Mouse (Mus musculus) hindbrain, embryonic 14.5 days (tissue): Measurements from ENCODE around the gene Znhit1. TPM values are rescaled to one million over a fixed set of nuclear protein-coding genes. Genes with fewer than 3 reads are reported as not detected.

ENCODE experiments used
- ATAC-seq: fragments of 200-750 bp; cut with Nextera tagmentation; 2 replicates; pipeline ENCODE4 v1.8.0; 2017; ENCODE audit warnings: moderate number of reproducible peaks, mild to moderate bottlenecking, moderate TSS enrichment, moderate library complexity; ENCODE audit not compliant: low FRiP score
- DNase-seq: peaks from one replicate; pipeline ENCODE4 v3.0.0-alpha.2; 2015; ENCODE audit warnings: low spot score
- H3K27ac ChIP-seq: fragments of 300-500 bp; sonication (generic); 2 replicates; pipeline ENCODE4 v1.5.1; 2014; ENCODE audit warnings: mild to moderate bottlenecking, moderate library complexity
- H3K27me3 ChIP-seq: fragments of 300-500 bp; sonication (generic); 2 replicates; pipeline ENCODE4 v1.6.1; 2014; ENCODE audit warnings: mild to moderate bottlenecking, low read length, mixed read lengths; ENCODE audit not compliant: control insufficient read depth, insufficient read depth
- H3K36me3 ChIP-seq: fragments of 300-500 bp; sonication (generic); replicated peaks from 2 replicates; pipeline ENCODE4 v1.6.1; 2014; ENCODE audit not compliant: control insufficient read depth, insufficient read depth
- H3K4me1 ChIP-seq: fragments of 300-500 bp; sonication (generic); replicated peaks from 2 replicates; pipeline ENCODE4 v1.6.1; 2014; ENCODE audit warnings: antibody characterized with exemption, low read length, mixed read lengths; ENCODE audit not compliant: control insufficient read depth, insufficient read depth
- H3K4me2 ChIP-seq: fragments of 300-500 bp; sonication (generic); replicated peaks from 2 replicates; pipeline ENCODE4 v1.6.1; 2014; ENCODE audit warnings: mild to moderate bottlenecking, moderate library complexity
- H3K4me3 ChIP-seq: fragments of 300-500 bp; sonication (generic); replicated peaks from 2 replicates; pipeline ENCODE4 v1.5.1; 2014; ENCODE audit warnings: mild to moderate bottlenecking, low read length
- H3K9ac ChIP-seq: fragments of 300-500 bp; sonication (generic); 2 replicates; pipeline ENCODE4 v1.6.1; 2014
- H3K9me3 ChIP-seq: fragments of 300-500 bp; sonication (generic); 2 replicates; pipeline ENCODE4 v1.6.1; 2016; ENCODE audit warnings: low read length; ENCODE audit not compliant: control insufficient read depth
- WGBS: fragments of 180-500 bp; shearing (Covaris S2); extraction: QIAGEN DNeasy Blood & Tissue Kit; methylation state at CpG from one replicate; pipeline ENCODE4 v1.1.7; 2014; 5-methylcytosine and 5-hydroxymethylcytosine counted together
- microRNA counts: library from miRNA; unstranded; fragments of <30 nt; microRNA quantifications from one replicate; lab custom pipeline; 2016
- microRNA-seq: library from miRNA; unstranded; fragments of <30 nt; microRNA quantifications from one replicate; pipeline ENCODE4, GENCODE M21; 2016
- polyA plus RNA-seq: library from polyadenylated mRNA; unstranded; fragments of >200 nt; fragmentation: Nextera tagmentation; extraction: Ambion mirVana; gene quantifications from 2 replicates; pipeline ENCODE4 v1.2.1, GENCODE M21; 2014

The Znhit1 gene
- polyA plus RNA-seq, 1 experiment from 2014 or later = 121 TPM

DNA sequence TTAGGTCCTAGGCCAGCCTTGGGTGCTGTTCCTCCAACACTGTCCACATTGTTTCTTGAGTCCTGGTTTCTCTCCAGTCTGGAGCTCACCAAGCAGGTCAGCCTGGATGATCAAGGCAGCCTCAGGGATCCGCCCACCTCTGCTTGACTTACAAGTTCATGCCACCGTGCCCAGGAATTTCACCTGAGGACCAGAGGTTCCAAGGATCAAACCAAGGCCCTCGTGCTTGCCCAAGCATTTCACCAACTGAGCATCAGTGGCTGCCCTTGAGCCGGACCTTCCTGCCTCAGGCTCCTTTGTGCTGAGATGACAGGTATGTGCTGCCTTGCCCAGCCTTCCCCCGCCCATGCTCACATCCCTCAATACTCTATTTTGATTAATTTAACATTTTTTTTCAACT, 50.2 kb downstream of the Znhit1 start:
- 95% methylated on average over 5 of the region's 5 CpGs for WGBS

GRCm38 (mm10) chr5:136936750-136937149, 51.1 kb downstream of the Znhit1 start:
- Histone ChIP-seq H3K4me3 (no peak overlapping the region), H3K9ac (no peak overlapping the region), H3K9me3 (no peaks in the 10 kb centered on the region), H3K4me1 (no peaks in the 10 kb centered on the region), H3K4me2 (no peak overlapping the region), H3K27me3 (no peaks in the 10 kb centered on the region), H3K36me3 (no peaks in the 10 kb centered on the region), H3K27ac (no peak overlapping the region)
- WGBS = 87% methylated on average over 6 of the region's 6 CpGs
- ATAC-seq (no peak), DNase-seq (no peak)

More for the DNA sequence above, 50.2 kb downstream of the Znhit1 start:
- DNase-seq (no peak), ATAC-seq (no peak)
- Histone ChIP-seq H3K27me3 (no peaks in the 10 kb centered on the region), H3K9ac (no peak overlapping the region), H3K9me3 (no peaks in the 10 kb centered on the region), H3K4me3 (no peak overlapping the region), H3K36me3 (no peaks in the 10 kb centered on the region), H3K27ac (no peak overlapping the region), H3K4me1 (no peaks in the 10 kb centered on the region), H3K4me2 (no peak overlapping the region)

- no peak for ATAC-seq
- WGBS = 74% methylated on average over 7 of the region's 7 CpGs
Observed at GRCm38 (mm10) chr5:136935905-136936695, 51.7 kb downstream of the Znhit1 start.

DNA sequence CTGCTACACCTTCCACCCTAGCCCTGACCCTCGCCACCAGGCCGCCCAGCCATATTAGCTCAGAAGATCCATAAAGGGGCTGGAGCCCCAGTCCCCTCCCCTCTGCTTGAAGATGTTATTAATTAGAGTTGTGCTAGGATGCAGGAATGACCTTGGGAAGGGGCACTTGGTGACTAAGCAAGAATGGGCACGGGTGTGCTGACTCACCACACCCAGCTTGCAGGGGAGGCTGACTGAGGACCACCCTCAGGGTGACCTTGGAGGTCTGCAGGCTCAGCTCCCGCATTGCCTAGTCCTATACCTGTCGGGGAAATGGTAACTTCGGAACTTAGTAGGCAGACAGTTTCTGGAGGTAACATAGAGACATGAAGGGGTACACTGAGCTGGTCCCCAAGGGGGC, 53.9 kb downstream of the Znhit1 start:
- Histone ChIP-seq H3K36me3 (no peaks in the 10 kb centered on the region), H3K27me3 (no peaks in the 10 kb centered on the region), H3K27ac (no peak overlapping the region), H3K4me2 (no peak overlapping the region), H3K4me3 (no peak overlapping the region), H3K9ac (no peak overlapping the region), H3K4me1 (no peaks in the 10 kb centered on the region), H3K9me3 (no peaks in the 10 kb centered on the region)
- DNase-seq = no peak
- 86% methylated on average over 6 of the region's 6 CpGs for WGBS
- no peak for ATAC-seq

More at GRCm38 (mm10) chr5:136935905-136936695, 51.7 kb downstream of the Znhit1 start:
- H3K27me3 ChIP-seq = no peaks in the 10 kb centered on the region
- no peak for DNase-seq
- H3K4me3 ChIP-seq = no peak overlapping the region
- H3K4me2 ChIP-seq = no peak overlapping the region
- no peak overlapping the region for H3K27ac ChIP-seq
- no peaks in the 10 kb centered on the region for H3K9me3 ChIP-seq
- no peaks in the 10 kb centered on the region for H3K36me3 ChIP-seq
- H3K4me1 ChIP-seq = no peaks in the 10 kb centered on the region
- H3K9ac ChIP-seq = no peak overlapping the region

DNA sequence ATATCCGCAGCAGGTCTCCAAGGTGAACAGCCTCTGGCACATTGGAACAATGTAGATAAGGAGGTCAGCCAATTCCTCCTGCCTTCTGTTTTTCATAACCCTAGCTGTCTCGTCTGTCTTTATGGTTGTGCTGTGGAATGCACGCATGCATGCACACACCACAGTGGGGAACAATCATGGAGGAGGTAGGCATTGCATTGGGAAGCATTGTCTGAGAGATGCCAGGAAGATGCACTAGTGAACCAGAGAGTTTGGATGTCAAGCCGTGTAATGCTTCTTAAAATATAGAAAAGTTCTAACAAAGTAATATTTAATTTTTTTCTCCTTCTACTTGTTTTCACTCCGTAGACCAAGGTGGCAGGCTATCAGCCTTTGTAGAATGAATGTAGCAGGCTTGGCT, 54.9 kb downstream of the Znhit1 start:
- Histone ChIP-seq H3K4me1 (no peaks in the 10 kb centered on the region), H3K27me3 (no peaks in the 10 kb centered on the region), H3K4me3 (no peak overlapping the region), H3K36me3 (no peaks in the 10 kb centered on the region), H3K4me2 (no peak overlapping the region), H3K9ac (no peak overlapping the region), H3K27ac (no peak overlapping the region), H3K9me3 (no peaks in the 10 kb centered on the region)
- ATAC-seq (no peak), DNase-seq (no peak)
- WGBS = 80% methylated on average over 5 of the region's 5 CpGs

MicroRNAs encoded within 50 kb of the gene (microRNA counts, 519-probe panel; counts per million panel counts)
- not detected for microRNA mmu-miR-702 (lab: Ali Mortazavi, UCI)

Small RNA genes within 50 kb of the gene (microRNA-seq; reads per million reads assigned to microRNA genes)
- 78.1 reads per million, percentile 49 among the genes with 10 or more reads in this experiment for gene Mir702

Other genes starting within 250 kb of the Znhit1 start
- 21.7 and 27.5 TPM in 2 replicates for gene Col26a1, start 104.8 kb downstream of the Znhit1 start, polyA plus RNA-seq
- gene Ift22, start 79.9 kb downstream of the Znhit1 start, polyA plus RNA-seq = 118 and 133 TPM in 2 replicates
- gene Fis1, start 34.7 kb downstream of the Znhit1 start, polyA plus RNA-seq = 391 and 425 TPM in 2 replicates
- 0.13 TPM in 1 of 2 replicates, not detected in the other for gene Cldn15, start 21.4 kb downstream of the Znhit1 start, polyA plus RNA-seq
- 30.1 and 30.7 TPM in 2 replicates for gene Plod3, start 1.0 kb downstream of the Znhit1 start, polyA plus RNA-seq
- gene Vgf, start 38.4 kb upstream of the Znhit1 start, polyA plus RNA-seq = 7.0 and 9.7 TPM in 2 replicates
- 192 and 201 TPM in 2 replicates for gene Ap1s1, start 58.1 kb upstream of the Znhit1 start, polyA plus RNA-seq
- 0.25 TPM in 2 replicates for gene Serpine1, start 84.2 kb upstream of the Znhit1 start, polyA plus RNA-seq
- gene Trim56, start 128.2 kb upstream of the Znhit1 start, polyA plus RNA-seq = 3.3 and 3.9 TPM in 2 replicates
- gene Muc3, start 161.3 kb upstream of the Znhit1 start, polyA plus RNA-seq = not detected in 2 replicates
- 0.09 and 0.43 TPM in 2 replicates for gene Muc3a, start 224.4 kb upstream of the Znhit1 start, polyA plus RNA-seq